In genomic region chr10:42583157-42583872, GRCm38 (mm10) we compare ENCODE assay signal across 9 mouse cellular contexts. TPM values are rescaled to one million over a fixed set of nuclear protein-coding genes. Genes with fewer than 3 reads are reported as not detected.
DNase-seq lines count a peak whose midpoint lies in the region; ATAC-seq lines count a peak whose summit lies in the region.
"Had no signal": no experiment of that assay in that cellular context is flagged by ENCODE, and none has a peak within 500 bp of the region (broad histone marks: within the 10 kb centered on the region; RNA-seq: fewer than 3 reads in every experiment).

TSS of gene Nr2e1 (minus strand) at chr10:42583632.
TSS of gene Ostm1 (plus strand) at chr10:42583822.

- no peaks in the 10 kb centered on the region; the same call in 1 of the 2 replicates for H3K9me3 ChIP-seq in lung, embryonic 16.5 days (ENCODE audit: control insufficient read depth, low read length)
- H3K9me3 ChIP-seq in forebrain, embryonic 11.5 days (ENCODE audit: control insufficient read depth, low read length) = no peaks in the 10 kb centered on the region
- H3K9me3 ChIP-seq in kidney, embryonic 15.5 days (replicated peaks) = no peaks in the 10 kb centered on the region
- peaks cover 4% of the 10 kb centered on the region; the same call in 1 of the 2 replicates for H3K9me3 ChIP-seq in limb, embryonic 12.5 days

- H3K4me2 ChIP-seq in lung, embryonic 16.5 days (ENCODE audit: low read depth, low read length) = peak within 1 kb of the TSS; percentile 39
- peak within 1 kb of the TSS; percentile 92 for H3K4me2 ChIP-seq in forebrain, embryonic 11.5 days (ENCODE audit: low read depth, low read length, severe bottlenecking)
- peak within 1 kb of the TSS; percentile 50 for H3K4me2 ChIP-seq in kidney, embryonic 15.5 days
- H3K4me2 ChIP-seq in limb, embryonic 12.5 days = peak within 1 kb of the TSS; percentile 31

- no peak within 1 kb of the TSS for H3K27ac ChIP-seq in lung, embryonic 16.5 days (ENCODE audit: low read length)
- H3K27ac ChIP-seq in forebrain, embryonic 11.5 days (ENCODE audit: low read depth, low read length) = peak within 1 kb of the TSS; percentile 94
- H3K27ac ChIP-seq in kidney, embryonic 15.5 days = no peak within 1 kb of the TSS
- H3K27ac ChIP-seq in limb, embryonic 12.5 days = no peak within 1 kb of the TSS

- H3K4me3 ChIP-seq in lung, embryonic 16.5 days (ENCODE audit: low read length) = peak within 1 kb of the TSS; percentile 30
- H3K4me3 ChIP-seq in forebrain, embryonic 11.5 days (ENCODE audit: low read depth, low read length) = peak within 1 kb of the TSS; percentile 74
- peak within 1 kb of the TSS; percentile 25 for H3K4me3 ChIP-seq in kidney, embryonic 15.5 days (replicated peaks)
- H3K4me3 ChIP-seq in limb, embryonic 12.5 days (replicated peaks) = peak within 1 kb of the TSS; percentile 24

- H3K4me1 ChIP-seq in lung, embryonic 16.5 days (replicated peaks; ENCODE audit: control insufficient read depth, insufficient read depth, low read length) = peaks cover 16% of the 10 kb centered on the region
- peaks cover 18% of the 10 kb centered on the region for H3K4me1 ChIP-seq in forebrain, embryonic 11.5 days (replicated peaks; ENCODE audit: control insufficient read depth, insufficient read depth, low read length)
- peaks cover 52% of the 10 kb centered on the region for H3K4me1 ChIP-seq in kidney, embryonic 15.5 days
- H3K4me1 ChIP-seq in limb, embryonic 12.5 days (replicated peaks) = peaks cover 41% of the 10 kb centered on the region

- ATAC-seq in lung, embryonic 16.5 days (ENCODE audit: low read depth) = no peak
- peak; percentile 76 for ATAC-seq in forebrain, embryonic 11.5 days (replicated peaks; ENCODE audit: low FRiP score)
- no peak for ATAC-seq in kidney, embryonic 15.5 days (replicated peaks; ENCODE audit: low FRiP score)
- no peak for ATAC-seq in limb, embryonic 12.5 days (ENCODE audit: insufficient number of reproducible peaks, insufficient read depth, low FRiP score, low TSS enrichment, low read depth)

- WGBS in lung, embryonic 16.5 days = under 1% methylated on average over 43 of the region's 43 CpGs
- under 1% methylated on average over 43 of the region's 43 CpGs for WGBS in forebrain, embryonic 11.5 days
- under 1% methylated on average over 43 of the region's 43 CpGs for WGBS in kidney, embryonic 15.5 days
- WGBS in limb, embryonic 12.5 days = under 1% methylated on average over 43 of the region's 43 CpGs

- no peak within 1 kb of the TSS for H3K9ac ChIP-seq in lung, embryonic 16.5 days (ENCODE audit: low read length)
- peak within 1 kb of the TSS; percentile 99 for H3K9ac ChIP-seq in forebrain, embryonic 11.5 days (ENCODE audit: low read length)
- H3K9ac ChIP-seq in kidney, embryonic 15.5 days = no peak within 1 kb of the TSS
- no peak within 1 kb of the TSS for H3K9ac ChIP-seq in limb, embryonic 12.5 days (replicated peaks)

- H3K36me3 ChIP-seq in lung, embryonic 16.5 days (ENCODE audit: control insufficient read depth, insufficient read depth, low read length) = no peaks in the 10 kb centered on the region
- H3K36me3 ChIP-seq in forebrain, embryonic 11.5 days (ENCODE audit: control insufficient read depth, insufficient read depth, low read length) = no peaks in the 10 kb centered on the region; the same call in 1 of the 2 replicates
- H3K36me3 ChIP-seq in kidney, embryonic 15.5 days = no peaks in the 10 kb centered on the region
- H3K36me3 ChIP-seq in limb, embryonic 12.5 days = no peaks in the 10 kb centered on the region

- peaks cover 89% of the 10 kb centered on the region for H3K27me3 ChIP-seq in lung, embryonic 16.5 days (ENCODE audit: control insufficient read depth, insufficient read depth, low read depth, low read length)
- H3K27me3 ChIP-seq in forebrain, embryonic 11.5 days (ENCODE audit: control insufficient read depth, insufficient read depth, low read length) = peaks cover 7% of the 10 kb centered on the region; the same call in 1 of the 2 replicates
- peaks cover 100% of the 10 kb centered on the region for H3K27me3 ChIP-seq in kidney, embryonic 15.5 days
- peaks cover 99% of the 10 kb centered on the region for H3K27me3 ChIP-seq in limb, embryonic 12.5 days

- no peak for DNase-seq in lung, postnatal 14 days
- DNase-seq in forebrain, embryonic 11.5 days (ENCODE audit: low spot score) = peak; percentile 93
- DNase-seq in right cerebral cortex, postnatal 4 days = peak; percentile 66
- no peak for DNase-seq in gastrocnemius, postnatal 25 days
- DNase-seq in T-cell, adult 2 months (ENCODE audit: low spot score) = no peak

RNA-seq across cellular contexts. Expression of gene Nr2e1, which starts in this region (rescaled TPM):
- polyA plus RNA-seq in lung, embryonic 16.5 days (2015; fragmentation: Nextera tagmentation; extraction: Ambion mirVana) = not detected in 2 replicates
- polyA plus RNA-seq in forebrain, embryonic 11.5 days (2014; fragmentation: Nextera tagmentation; extraction: Ambion mirVana) = 117 and 119 TPM in 2 replicates
- polyA plus RNA-seq in kidney, embryonic 15.5 days (2015; fragmentation: Nextera tagmentation; extraction: Ambion mirVana) = 0.17 TPM in 1 of 2 replicates, not detected in the other
- polyA plus RNA-seq in limb, embryonic 12.5 days (2016; fragmentation: Nextera tagmentation; extraction: Ambion mirVana) = not detected in 2 replicates
- total RNA-seq in gastrocnemius, postnatal 25 days (2021) = not detected
- total RNA-seq: liver, adult 2 months had no signal
- polyA plus RNA-seq: liver, adult 2 months had no signal

RNA-seq across cellular contexts. Expression of gene Ostm1, which starts in this region (rescaled TPM):
- 13.3 and 14.7 TPM in 2 replicates for polyA plus RNA-seq in lung, embryonic 16.5 days (2015; fragmentation: Nextera tagmentation; extraction: Ambion mirVana)
- 54.6 and 59.0 TPM in 2 replicates for polyA plus RNA-seq in forebrain, embryonic 11.5 days (2014; fragmentation: Nextera tagmentation; extraction: Ambion mirVana)
- polyA plus RNA-seq in kidney, embryonic 15.5 days (2015; fragmentation: Nextera tagmentation; extraction: Ambion mirVana) = 14.5 and 14.9 TPM in 2 replicates
- polyA plus RNA-seq in limb, embryonic 12.5 days (2016; fragmentation: Nextera tagmentation; extraction: Ambion mirVana) = 9.0 and 9.1 TPM in 2 replicates
- total RNA-seq in gastrocnemius, postnatal 25 days (2021) = 10 to 100 TPM; 18.0 to 20.6 TPM

Comparison
In these comparisons a context has a peak if more than half of its experiments do, and no peak if none do; other contexts are left out.
1. RNA of gene Nr2e1 (polyA plus RNA-seq): 117 to 119 TPM in forebrain, embryonic 11.5 days; 0.17 TPM in kidney, embryonic 15.5 days, not detected in lung, embryonic 16.5 days and not detected in limb, embryonic 12.5 days; every median in the first group is over 100 times any median in the second.
2. H3K4me2 ChIP-seq: peak in every context shown above with its lines; median percentile 92 in forebrain, embryonic 11.5 days; 50 in kidney, embryonic 15.5 days; 39 in lung, embryonic 16.5 days; 31 in limb, embryonic 12.5 days.
3. H3K4me3 ChIP-seq: peak in every context shown above with its lines; median percentile 74 in forebrain, embryonic 11.5 days; 30 in lung, embryonic 16.5 days; 25 in kidney, embryonic 15.5 days; 24 in limb, embryonic 12.5 days.
4. DNase-seq: peak in forebrain, embryonic 11.5 days (single experiment) and right cerebral cortex, postnatal 4 days (single experiment); none in lung, postnatal 14 days (single experiment), gastrocnemius, postnatal 25 days (single experiment) and T-cell, adult 2 months (single experiment).